Mouse (Mus musculus): Measurements from ENCODE around the gene Kmt2d. TPM values are rescaled to one million over a fixed set of nuclear protein-coding genes. Genes with fewer than 3 reads are reported as not detected.
A peak's percentile ranks its signal among the peaks of the same experiment; 100 is the strongest.

Gene Kmt2d
- polyA plus RNA-seq, 1 experiment from 2014 or later = 16.8 TPM

GRCm38 (mm10) chr15:98791771-98792170 is 79.2 kb downstream of the Kmt2d start:
- Histone ChIP-seq H3K4me3 (ENCODE audit: low read depth, low read length) (no peak overlapping the region; the same call in 1 of the 2 replicates), H3K4me1 (ENCODE audit: control insufficient read depth, insufficient read depth, low read length) (peaks cover 13% of the 10 kb centered on the region), H3K9me3 (ENCODE audit: control insufficient read depth, low read length) (no peaks in the 10 kb centered on the region), H3K36me3 (ENCODE audit: control insufficient read depth, insufficient read depth, low read length) (no peaks in the 10 kb centered on the region), H3K27ac (ENCODE audit: low read depth, low read length) (no peak overlapping the region), H3K27me3 (ENCODE audit: control insufficient read depth, insufficient read depth, low read length) (peaks cover 80% of the 10 kb centered on the region), H3K4me2 (ENCODE audit: low read depth, low read length) (no peak overlapping the region), H3K9ac (replicated peaks; ENCODE audit: low read depth, low read length) (no peak overlapping the region)
- WGBS = under 1% methylated on average over 23 of the region's 23 CpGs
- no peak for ATAC-seq (ENCODE audit: low read depth)

DNA sequence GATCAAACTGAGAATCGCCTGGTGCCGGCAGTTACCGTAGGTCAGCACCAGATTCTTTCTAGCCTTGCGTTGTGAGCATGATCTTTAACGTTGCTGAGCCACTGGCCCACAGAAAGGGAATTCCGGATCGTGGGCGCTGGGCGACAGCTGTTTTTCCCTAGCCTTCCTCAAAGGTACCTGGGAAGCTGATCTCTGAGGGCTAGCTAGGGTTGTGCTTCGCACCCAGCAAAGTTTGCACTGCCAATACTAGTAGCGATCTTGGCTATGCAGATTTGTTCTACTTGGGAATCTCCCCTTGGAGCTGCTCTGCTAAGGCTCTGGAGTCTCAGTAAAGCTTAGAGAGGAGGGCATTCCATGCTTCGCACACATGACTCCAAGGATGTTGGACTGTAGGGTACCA is 79.8 kb downstream of the Kmt2d start:
- no peaks in the 10 kb centered on the region for H3K36me3 ChIP-seq (ENCODE audit: control insufficient read depth, insufficient read depth, low read length)
- peak overlapping the region; percentile 16; the same call in 1 of the 2 replicates for H3K4me3 ChIP-seq (ENCODE audit: low read depth, low read length)
- ATAC-seq (ENCODE audit: low read depth) = no peak
- no peak overlapping the region for H3K27ac ChIP-seq (ENCODE audit: low read depth, low read length)
- H3K9me3 ChIP-seq (ENCODE audit: control insufficient read depth, low read length) = no peaks in the 10 kb centered on the region
- peaks cover 80% of the 10 kb centered on the region for H3K27me3 ChIP-seq (ENCODE audit: control insufficient read depth, insufficient read depth, low read length)
- 1% methylated on average over 12 of the region's 12 CpGs for WGBS
- H3K4me2 ChIP-seq (ENCODE audit: low read depth, low read length) = no peak overlapping the region
- peaks cover 10% of the 10 kb centered on the region; the same call in 1 of the 2 replicates for H3K4me1 ChIP-seq (ENCODE audit: control insufficient read depth, insufficient read depth, low read length)
- H3K9ac ChIP-seq (replicated peaks; ENCODE audit: low read depth, low read length) = no peak overlapping the region

GRCm38 (mm10) chr15:98790761-98791160 is 80.2 kb downstream of the Kmt2d start:
- Histone ChIP-seq H3K36me3 (ENCODE audit: control insufficient read depth, insufficient read depth, low read length) (no peaks in the 10 kb centered on the region), H3K27me3 (ENCODE audit: control insufficient read depth, insufficient read depth, low read length) (peaks cover 76% of the 10 kb centered on the region), H3K4me1 (ENCODE audit: control insufficient read depth, insufficient read depth, low read length) (peaks cover 10% of the 10 kb centered on the region; the same call in 1 of the 2 replicates), H3K4me3 (ENCODE audit: low read depth, low read length) (peak overlapping the region; percentile 16; the same call in 1 of the 2 replicates), H3K4me2 (ENCODE audit: low read depth, low read length) (no peak overlapping the region), H3K9me3 (ENCODE audit: control insufficient read depth, low read length) (no peaks in the 10 kb centered on the region), H3K27ac (ENCODE audit: low read depth, low read length) (no peak overlapping the region), H3K9ac (replicated peaks; ENCODE audit: low read depth, low read length) (no peak overlapping the region)
- no peak for ATAC-seq (ENCODE audit: low read depth)
- WGBS = under 1% methylated on average over 23 of the region's 23 CpGs

GRCm38 (mm10) chr15:98789661-98790535 is 81.1 kb downstream of the Kmt2d start, which contains the start of gene Wnt1:
Wnt1 (plus strand) TSS chr15:98789857.
- Histone ChIP-seq H3K4me2 (ENCODE audit: low read depth, low read length) (no peak within 1 kb of the TSS), H3K36me3 (ENCODE audit: control insufficient read depth, insufficient read depth, low read length) (no peaks in the 10 kb centered on the region), H3K4me3 (ENCODE audit: low read depth, low read length) (0 out of 2 replicates have a peak within 1 kb of the TSS, but pooled peaks have one; percentile 16), H3K9me3 (ENCODE audit: control insufficient read depth, low read length) (no peaks in the 10 kb centered on the region), H3K4me1 (ENCODE audit: control insufficient read depth, insufficient read depth, low read length) (peaks cover 10% of the 10 kb centered on the region; the same call in 1 of the 2 replicates), H3K9ac (replicated peaks; ENCODE audit: low read depth, low read length) (no peak within 1 kb of the TSS), H3K27ac (ENCODE audit: low read depth, low read length) (no peak within 1 kb of the TSS), H3K27me3 (ENCODE audit: control insufficient read depth, insufficient read depth, low read length) (peaks cover 67% of the 10 kb centered on the region)
- 1% methylated on average over 51 of the region's 51 CpGs for WGBS
- ATAC-seq (ENCODE audit: low read depth) = 0 out of 2 replicates have a peak, but pooled peaks have one; percentile 26

DNA sequence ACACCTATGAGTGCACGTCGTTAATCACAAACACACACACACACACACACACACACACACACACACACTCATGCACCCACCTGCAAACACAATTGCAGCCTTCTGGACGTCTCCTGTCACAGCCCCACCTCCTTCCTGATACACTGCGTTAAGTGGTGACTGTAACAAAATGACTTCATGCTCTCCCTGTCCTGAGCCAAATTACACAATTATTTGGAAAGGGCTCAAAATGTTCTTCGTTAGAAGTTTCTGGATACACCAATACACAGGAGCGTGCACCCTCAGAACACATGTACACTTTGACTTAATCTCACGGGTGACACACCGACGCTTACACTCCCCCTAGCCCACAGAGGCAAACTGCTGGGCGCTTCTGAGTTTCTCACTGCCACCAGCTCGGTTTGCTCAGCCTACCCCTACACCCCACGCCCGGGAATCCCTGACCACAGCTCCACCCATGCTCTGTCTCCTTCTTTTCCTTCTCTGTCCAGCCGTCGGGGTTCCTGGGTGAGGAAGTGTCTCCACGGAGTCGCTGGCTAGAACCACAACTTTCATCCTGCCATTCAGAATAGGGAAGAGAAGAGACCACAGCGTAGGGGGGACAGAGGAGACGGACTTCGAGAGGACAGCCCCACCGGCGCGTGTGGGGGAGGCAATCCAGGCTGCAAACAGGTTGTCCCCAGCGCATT is 81.9 kb downstream of the Kmt2d start:
- Histone ChIP-seq H3K9ac (replicated peaks; ENCODE audit: low read depth, low read length) (no peak overlapping the region), H3K4me3 (ENCODE audit: low read depth, low read length) (no peak overlapping the region), H3K36me3 (ENCODE audit: control insufficient read depth, insufficient read depth, low read length) (no peaks in the 10 kb centered on the region), H3K27me3 (ENCODE audit: control insufficient read depth, insufficient read depth, low read length) (peaks cover 59% of the 10 kb centered on the region), H3K4me1 (ENCODE audit: control insufficient read depth, insufficient read depth, low read length) (peaks cover 10% of the 10 kb centered on the region; the same call in 1 of the 2 replicates), H3K9me3 (ENCODE audit: control insufficient read depth, low read length) (no peaks in the 10 kb centered on the region), H3K27ac (ENCODE audit: low read depth, low read length) (no peak overlapping the region), H3K4me2 (ENCODE audit: low read depth, low read length) (no peak overlapping the region)
- ATAC-seq (ENCODE audit: low read depth) = no peak
- 14% methylated on average over 24 of the region's 24 CpGs for WGBS

DNA sequence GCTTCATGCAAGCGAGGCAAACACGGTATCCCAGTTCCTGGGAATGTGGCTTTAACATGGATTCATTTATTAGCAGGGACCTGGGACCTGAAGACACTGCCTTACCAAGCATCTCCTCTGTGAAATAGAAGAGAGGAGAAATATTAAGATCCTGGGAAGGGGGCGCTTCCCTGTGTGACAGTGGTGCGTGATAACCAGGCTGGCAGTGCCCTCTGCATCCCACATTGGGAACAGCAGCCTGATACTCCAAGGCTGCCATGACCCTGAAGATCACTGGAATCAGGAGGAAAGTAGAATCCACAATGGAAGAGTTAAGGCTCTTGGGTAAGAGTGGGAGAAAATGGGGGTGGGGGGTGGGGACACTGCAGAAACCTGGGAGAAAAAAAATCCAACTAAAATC is 83.1 kb downstream of the Kmt2d start:
- WGBS = 29% methylated on average over 4 of the region's 4 CpGs

GRCm38 (mm10) chr15:98785744-98786143 is 85.3 kb downstream of the Kmt2d start:
- H3K27me3 ChIP-seq (ENCODE audit: control insufficient read depth, insufficient read depth, low read length) = peaks cover 38% of the 10 kb centered on the region
- H3K4me3 ChIP-seq (ENCODE audit: low read depth, low read length) = no peak overlapping the region
- no peaks in the 10 kb centered on the region for H3K4me1 ChIP-seq (ENCODE audit: control insufficient read depth, insufficient read depth, low read length)
- no peak overlapping the region for H3K27ac ChIP-seq (ENCODE audit: low read depth, low read length)
- H3K36me3 ChIP-seq (ENCODE audit: control insufficient read depth, insufficient read depth, low read length) = no peaks in the 10 kb centered on the region
- H3K9me3 ChIP-seq (ENCODE audit: control insufficient read depth, low read length) = no peaks in the 10 kb centered on the region
- ATAC-seq (ENCODE audit: low read depth) = no peak
- 31% methylated on average over 7 of the region's 7 CpGs for WGBS
- no peak overlapping the region for H3K9ac ChIP-seq (replicated peaks; ENCODE audit: low read depth, low read length)
- H3K4me2 ChIP-seq (ENCODE audit: low read depth, low read length) = no peak overlapping the region

More for the DNA sequence above, 83.1 kb downstream of the Kmt2d start:
- H3K9me3 ChIP-seq (ENCODE audit: control insufficient read depth, low read length) = no peaks in the 10 kb centered on the region
- H3K4me3 ChIP-seq (ENCODE audit: low read depth, low read length) = no peak overlapping the region
- no peaks in the 10 kb centered on the region for H3K36me3 ChIP-seq (ENCODE audit: control insufficient read depth, insufficient read depth, low read length)
- peaks cover 49% of the 10 kb centered on the region for H3K27me3 ChIP-seq (ENCODE audit: control insufficient read depth, insufficient read depth, low read length)
- peaks cover 10% of the 10 kb centered on the region; the same call in 1 of the 2 replicates for H3K4me1 ChIP-seq (ENCODE audit: control insufficient read depth, insufficient read depth, low read length)
- ATAC-seq (ENCODE audit: low read depth) = no peak
- H3K27ac ChIP-seq (ENCODE audit: low read depth, low read length) = no peak overlapping the region
- H3K4me2 ChIP-seq (ENCODE audit: low read depth, low read length) = no peak overlapping the region
- no peak overlapping the region for H3K9ac ChIP-seq (replicated peaks; ENCODE audit: low read depth, low read length)

Measured in neural tube, embryonic 14.5 days (tissue).